Mouse (Mus musculus): ENCODE data around the gene Gabarap. TPM values are rescaled to one million over a fixed set of nuclear protein-coding genes. Genes with fewer than 3 reads are reported as not detected.

Gene Gabarap
- polyA plus RNA-seq, 1 experiment from 2014 or later, result 581 TPM

DNA sequence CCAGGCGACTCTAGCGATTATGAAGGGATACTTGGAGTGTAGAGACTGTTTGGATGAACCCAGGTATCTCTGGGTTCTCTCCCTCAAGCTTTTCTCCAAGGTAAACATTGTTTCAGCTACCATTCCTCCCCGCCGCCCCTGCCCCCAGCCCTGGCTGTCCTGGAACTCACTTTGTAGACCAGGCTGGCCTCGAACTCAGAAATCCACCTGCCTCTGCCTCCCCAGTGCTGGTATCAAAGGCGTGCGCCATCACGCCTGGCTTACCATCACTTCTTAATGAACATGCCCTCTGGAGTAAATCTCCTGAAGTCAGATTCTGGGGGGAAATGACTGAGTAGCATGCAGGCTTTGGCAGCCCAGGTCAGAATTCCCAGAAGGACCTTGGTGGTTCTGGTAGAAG is 8.7 kb upstream of the Gabarap start, which contains the start of gene Elp5:
Gene Elp5 (minus strand): TSS at position 293 of the 400 bp plus-strand sequence.
- peaks cover 16% of the 10 kb centered on the region for H3K36me3 ChIP-seq (ENCODE audit: control insufficient read depth, insufficient read depth, low read length)
- H3K4me1 ChIP-seq (ENCODE audit: control insufficient read depth, insufficient read depth, low read depth, low read length), result peaks cover 30% of the 10 kb centered on the region
- 64% methylated on average over 8 of the region's 8 CpGs for WGBS
- ATAC-seq, result no peak
- no peaks in the 10 kb centered on the region for H3K27me3 ChIP-seq (replicated peaks; ENCODE audit: control insufficient read depth, insufficient read depth, low read length)
- H3K4me2 ChIP-seq (ENCODE audit: low read length), result peak within 1 kb of the TSS; percentile 91
- peak within 1 kb of the TSS; percentile 99 for H3K27ac ChIP-seq (ENCODE audit: low read depth, low read length)
- H3K9ac ChIP-seq (ENCODE audit: low read depth, low read length), result peak within 1 kb of the TSS; percentile 96
- H3K4me3 ChIP-seq (ENCODE audit: low read length), result peak within 1 kb of the TSS; percentile 90
- H3K9me3 ChIP-seq (ENCODE audit: control insufficient read depth, low read length), result no peaks in the 10 kb centered on the region

DNA sequence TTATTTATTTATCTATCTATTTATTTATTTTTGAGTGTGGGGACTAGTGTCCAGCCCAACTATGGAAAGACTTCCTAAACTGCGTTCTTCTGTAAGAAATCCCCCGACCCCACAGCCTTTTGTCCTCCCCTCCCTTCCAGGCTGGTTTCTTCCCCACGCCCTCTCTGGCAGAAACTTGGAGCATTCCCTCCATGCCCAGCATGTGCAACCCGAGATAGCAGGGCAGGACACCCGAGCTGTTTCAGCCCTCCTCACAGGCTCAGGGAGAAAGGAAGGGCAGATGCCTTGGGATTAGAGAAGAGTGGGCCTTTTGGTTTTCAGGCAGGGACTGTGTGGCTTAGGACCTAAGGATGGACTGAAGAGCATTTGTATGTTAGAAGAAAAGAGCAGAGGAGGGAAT is 8.1 kb upstream of the Gabarap start:
- peak overlapping the region; percentile 22 for H3K4me3 ChIP-seq (ENCODE audit: low read length)
- ATAC-seq, result no peak
- peaks cover 20% of the 10 kb centered on the region for H3K36me3 ChIP-seq (ENCODE audit: control insufficient read depth, insufficient read depth, low read length)
- WGBS, result 31% methylated on average over 5 of the region's 5 CpGs
- peaks cover 30% of the 10 kb centered on the region for H3K4me1 ChIP-seq (ENCODE audit: control insufficient read depth, insufficient read depth, low read depth, low read length)
- no peaks in the 10 kb centered on the region for H3K9me3 ChIP-seq (ENCODE audit: control insufficient read depth, low read length)
- peak overlapping the region; percentile 51 for H3K9ac ChIP-seq (ENCODE audit: low read depth, low read length)
- H3K4me2 ChIP-seq (ENCODE audit: low read length), result peak overlapping the region; percentile 91
- H3K27me3 ChIP-seq (replicated peaks; ENCODE audit: control insufficient read depth, insufficient read depth, low read length), result no peaks in the 10 kb centered on the region
- no peak overlapping the region for H3K27ac ChIP-seq (ENCODE audit: low read depth, low read length)

GRCm38 (mm10) chr11:69983377-69983776 is 7.6 kb upstream of the Gabarap start:
- no peak overlapping the region; the same call in 1 of the 2 replicates for H3K9ac ChIP-seq (ENCODE audit: low read depth, low read length)
- no peak overlapping the region for H3K27ac ChIP-seq (ENCODE audit: low read depth, low read length)
- peaks cover 23% of the 10 kb centered on the region for H3K36me3 ChIP-seq (ENCODE audit: control insufficient read depth, insufficient read depth, low read length)
- no peaks in the 10 kb centered on the region for H3K9me3 ChIP-seq (ENCODE audit: control insufficient read depth, low read length)
- no peaks in the 10 kb centered on the region for H3K27me3 ChIP-seq (replicated peaks; ENCODE audit: control insufficient read depth, insufficient read depth, low read length)
- no peak for ATAC-seq
- WGBS, result 90% methylated on average over 4 of the region's 4 CpGs
- H3K4me1 ChIP-seq (ENCODE audit: control insufficient read depth, insufficient read depth, low read depth, low read length), result peaks cover 30% of the 10 kb centered on the region
- H3K4me2 ChIP-seq (ENCODE audit: low read length), result peak overlapping the region; percentile 91
- no peak overlapping the region for H3K4me3 ChIP-seq (ENCODE audit: low read length)

DNA sequence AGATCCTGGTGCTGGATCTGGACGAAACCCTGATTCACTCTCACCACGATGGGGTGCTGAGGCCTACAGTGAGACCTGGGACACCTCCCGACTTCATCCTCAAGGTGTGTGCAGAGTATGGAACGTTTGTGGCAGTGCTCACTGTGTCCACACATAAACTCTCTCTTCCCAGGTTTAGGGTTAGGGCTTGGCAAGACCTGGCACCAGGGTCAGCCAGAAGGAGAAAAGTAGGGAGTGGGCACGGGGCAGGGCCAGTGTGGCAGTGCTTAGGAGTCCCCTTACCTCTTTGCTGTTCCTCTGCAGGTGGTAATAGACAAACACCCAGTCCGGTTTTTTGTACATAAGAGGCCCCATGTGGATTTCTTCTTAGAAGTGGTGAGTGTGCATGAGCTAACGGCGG is 6.5 kb upstream of the Gabarap start:
- Histone ChIP-seq H3K9ac (ENCODE audit: low read depth, low read length) (no peak overlapping the region), H3K9me3 (ENCODE audit: control insufficient read depth, low read length) (no peaks in the 10 kb centered on the region), H3K4me2 (ENCODE audit: low read length) (no peak overlapping the region), H3K36me3 (ENCODE audit: control insufficient read depth, insufficient read depth, low read length) (peaks cover 34% of the 10 kb centered on the region), H3K4me3 (ENCODE audit: low read length) (no peak overlapping the region), H3K27ac (ENCODE audit: low read depth, low read length) (no peak overlapping the region), H3K4me1 (ENCODE audit: control insufficient read depth, insufficient read depth, low read depth, low read length) (peaks cover 22% of the 10 kb centered on the region), H3K27me3 (replicated peaks; ENCODE audit: control insufficient read depth, insufficient read depth, low read length) (no peaks in the 10 kb centered on the region)
- 93% methylated on average over 8 of the region's 8 CpGs for WGBS
- no peak for ATAC-seq

- ATAC-seq, result 0 out of 2 replicates have a peak, but pooled peaks have one; percentile 5
- peaks cover 12% of the 10 kb centered on the region for H3K4me1 ChIP-seq (ENCODE audit: control insufficient read depth, insufficient read depth, low read depth, low read length)
- no peak overlapping the region for H3K9ac ChIP-seq (ENCODE audit: low read depth, low read length)
- no peak overlapping the region for H3K4me2 ChIP-seq (ENCODE audit: low read length)
- no peaks in the 10 kb centered on the region for H3K27me3 ChIP-seq (replicated peaks; ENCODE audit: control insufficient read depth, insufficient read depth, low read length)
- H3K36me3 ChIP-seq (ENCODE audit: control insufficient read depth, insufficient read depth, low read length), result peaks cover 45% of the 10 kb centered on the region
- H3K9me3 ChIP-seq (ENCODE audit: control insufficient read depth, low read length), result no peaks in the 10 kb centered on the region
- no peak overlapping the region for H3K27ac ChIP-seq (ENCODE audit: low read depth, low read length)
- no peak overlapping the region for H3K4me3 ChIP-seq (ENCODE audit: low read length)
- WGBS, result 90% methylated on average over 8 of the region's 8 CpGs
Observed at GRCm38 (mm10) chr11:69989949-69990348, 994 bp upstream of the Gabarap start.

DNA sequence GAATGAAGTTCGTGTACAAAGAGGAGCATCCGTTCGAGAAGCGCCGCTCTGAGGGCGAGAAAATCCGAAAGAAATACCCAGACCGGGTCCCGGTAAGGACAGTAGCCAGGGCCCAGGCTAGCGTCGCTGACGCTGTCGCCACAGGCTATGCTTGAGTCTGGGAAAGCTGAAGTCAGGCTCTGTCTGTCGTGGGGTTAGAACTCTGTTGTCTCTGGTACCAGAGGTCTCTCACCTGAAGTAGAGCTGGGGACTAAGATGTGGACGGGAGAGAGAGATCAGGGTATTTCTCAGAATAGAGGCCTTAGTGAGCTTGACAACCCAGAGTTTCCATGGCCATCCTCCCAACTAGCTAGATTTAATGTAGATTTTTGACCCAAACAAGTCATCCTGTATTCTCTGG is 768 bp downstream of the Gabarap start:
- Histone ChIP-seq H3K36me3 (ENCODE audit: control insufficient read depth, insufficient read depth, low read length) (peaks cover 35% of the 10 kb centered on the region), H3K4me1 (ENCODE audit: control insufficient read depth, insufficient read depth, low read depth, low read length) (peaks cover 12% of the 10 kb centered on the region), H3K4me3 (ENCODE audit: low read length) (peak overlapping the region; percentile 83), H3K27me3 (replicated peaks; ENCODE audit: control insufficient read depth, insufficient read depth, low read length) (no peaks in the 10 kb centered on the region), H3K9me3 (ENCODE audit: control insufficient read depth, low read length) (no peaks in the 10 kb centered on the region), H3K4me2 (ENCODE audit: low read length) (peak overlapping the region; percentile 89), H3K27ac (ENCODE audit: low read depth, low read length) (peak overlapping the region; percentile 96), H3K9ac (ENCODE audit: low read depth, low read length) (peak overlapping the region; percentile 95)
- 2% methylated on average over 15 of the region's 15 CpGs for WGBS
- ATAC-seq, result peak; percentile 24

- 81% methylated on average over 10 of the region's 10 CpGs for WGBS
- no peak for ATAC-seq
- Histone ChIP-seq H3K4me2 (ENCODE audit: low read length) (peak overlapping the region; percentile 89), H3K9ac (ENCODE audit: low read depth, low read length) (peak overlapping the region; percentile 50), H3K4me1 (ENCODE audit: control insufficient read depth, insufficient read depth, low read depth, low read length) (peaks cover 14% of the 10 kb centered on the region), H3K27ac (ENCODE audit: low read depth, low read length) (no peak overlapping the region), H3K36me3 (ENCODE audit: control insufficient read depth, insufficient read depth, low read length) (peaks cover 34% of the 10 kb centered on the region), H3K27me3 (replicated peaks; ENCODE audit: control insufficient read depth, insufficient read depth, low read length) (no peaks in the 10 kb centered on the region), H3K4me3 (ENCODE audit: low read length) (peak overlapping the region; percentile 83), H3K9me3 (ENCODE audit: control insufficient read depth, low read length) (no peaks in the 10 kb centered on the region)
Observed at GRCm38 (mm10) chr11:69992396-69992795, 1.5 kb downstream of the Gabarap start.

DNA sequence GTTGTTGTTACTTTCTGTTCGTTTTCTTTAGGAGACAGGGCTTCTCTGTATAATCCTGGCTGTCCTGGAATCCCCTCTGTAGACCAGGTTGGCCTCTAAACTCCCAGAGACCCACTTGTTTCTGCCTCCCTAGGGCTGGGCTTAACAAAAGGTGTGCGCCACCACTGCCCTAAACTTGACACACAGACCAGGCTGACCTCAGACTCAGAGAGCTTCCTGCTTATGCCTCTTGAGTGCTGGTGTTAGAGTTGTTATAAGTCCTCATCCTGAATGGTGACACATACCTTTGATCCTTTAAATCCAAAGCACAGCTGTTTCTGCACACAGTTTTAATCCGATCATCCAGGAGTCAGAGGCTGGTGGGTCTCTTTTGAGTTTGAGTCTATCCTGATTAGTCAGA is 2.0 kb downstream of the Gabarap start:
- H3K9ac ChIP-seq (ENCODE audit: low read depth, low read length), result no peak overlapping the region; the same call in 1 of the 2 replicates
- H3K4me3 ChIP-seq (ENCODE audit: low read length), result no peak overlapping the region
- H3K27ac ChIP-seq (ENCODE audit: low read depth, low read length), result no peak overlapping the region
- H3K4me2 ChIP-seq (ENCODE audit: low read length), result peak overlapping the region; percentile 89
- peaks cover 31% of the 10 kb centered on the region for H3K36me3 ChIP-seq (ENCODE audit: control insufficient read depth, insufficient read depth, low read length)
- 91% methylated on average over 3 of the region's 3 CpGs for WGBS
- ATAC-seq, result no peak
- no peaks in the 10 kb centered on the region for H3K9me3 ChIP-seq (ENCODE audit: control insufficient read depth, low read length)
- peaks cover 19% of the 10 kb centered on the region for H3K4me1 ChIP-seq (ENCODE audit: control insufficient read depth, insufficient read depth, low read depth, low read length)
- no peaks in the 10 kb centered on the region for H3K27me3 ChIP-seq (replicated peaks; ENCODE audit: control insufficient read depth, insufficient read depth, low read length)

DNA sequence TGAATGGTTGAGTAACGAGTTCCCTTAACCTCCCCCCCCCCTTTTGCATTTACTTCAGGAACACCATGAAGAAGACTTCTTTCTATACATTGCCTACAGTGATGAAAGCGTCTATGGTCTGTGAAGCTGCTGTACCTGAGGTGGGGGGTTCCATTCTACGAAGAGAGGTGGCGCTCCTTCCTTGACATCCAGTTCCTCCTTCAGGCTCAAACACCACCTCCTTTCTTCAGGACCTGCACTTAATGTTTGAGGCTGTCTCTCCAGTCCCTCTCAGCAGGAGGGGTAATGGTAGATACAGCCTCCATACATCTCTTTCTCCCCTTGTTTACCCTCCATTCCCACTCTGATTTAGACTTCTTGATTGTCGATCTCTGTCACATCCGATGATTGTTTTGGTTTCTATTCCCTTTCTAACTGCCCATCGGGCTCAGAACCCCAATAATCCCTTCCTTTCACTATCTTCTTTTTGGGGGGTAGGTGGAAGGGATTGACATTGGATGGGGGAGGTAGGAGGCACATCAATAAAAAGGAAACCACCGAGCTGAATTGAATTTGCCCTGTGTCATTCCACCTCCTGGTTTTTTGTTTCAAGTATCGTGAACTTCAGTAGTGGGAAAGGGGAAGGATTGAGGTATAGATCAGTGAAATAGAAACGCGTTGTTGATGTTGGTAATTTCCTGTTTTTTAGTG is 3.6 kb downstream of the Gabarap start:
- Histone ChIP-seq H3K36me3 (ENCODE audit: control insufficient read depth, insufficient read depth, low read length) (peaks cover 32% of the 10 kb centered on the region), H3K4me1 (ENCODE audit: control insufficient read depth, insufficient read depth, low read depth, low read length) (peaks cover 22% of the 10 kb centered on the region), H3K9me3 (ENCODE audit: control insufficient read depth, low read length) (no peaks in the 10 kb centered on the region), H3K27ac (ENCODE audit: low read depth, low read length) (no peak overlapping the region), H3K9ac (ENCODE audit: low read depth, low read length) (no peak overlapping the region), H3K27me3 (replicated peaks; ENCODE audit: control insufficient read depth, insufficient read depth, low read length) (no peaks in the 10 kb centered on the region), H3K4me2 (ENCODE audit: low read length) (no peak overlapping the region), H3K4me3 (ENCODE audit: low read length) (no peak overlapping the region)
- ATAC-seq, result no peak
- 87% methylated on average over 11 of the region's 11 CpGs for WGBS
